22 mouse cellular contexts compared by ENCODE assay signal in genomic region chr1:54960613-54961165, GRCm38 (mm10). TPM values are rescaled to one million over a fixed set of nuclear protein-coding genes. Genes with fewer than 3 reads are reported as not detected.
DNase-seq lines count a peak whose midpoint lies in the region; TF ChIP-seq lines count a peak whose summit lies in the region.
"Had no signal": no experiment of that assay in that cellular context is flagged by ENCODE, and none has a peak within 500 bp of the region (broad histone marks: within the 10 kb centered on the region; RNA-seq: fewer than 3 reads in every experiment).

No protein-coding gene starts in this region.

- H3K4me1 ChIP-seq in lung, adult 2 months (ENCODE audit: control insufficient read depth, insufficient read depth, low read length) = no peaks in the 10 kb centered on the region
- peaks cover 32% of the 10 kb centered on the region for H3K4me1 ChIP-seq in limb, embryonic 10.5 days
- H3K4me1 ChIP-seq: forebrain, embryonic 15.5 days; heart, embryonic 15.5 days; midbrain, embryonic 13.5 days had no signal

- no peaks in the 10 kb centered on the region for H3K9me3 ChIP-seq in limb, embryonic 10.5 days (replicated peaks)
- H3K9me3 ChIP-seq: embryonic facial prominence, embryonic 13.5 days; forebrain, embryonic 15.5 days; heart, embryonic 15.5 days; limb, embryonic 13.5 days; midbrain, embryonic 13.5 days had no signal

- H3K4me3 ChIP-seq in lung, adult 2 months (replicated peaks; ENCODE audit: extremely low read depth, low read depth, low read length) = no peak overlapping the region
- no peak overlapping the region for H3K4me3 ChIP-seq in limb, embryonic 10.5 days
- H3K4me3 ChIP-seq: embryonic facial prominence, embryonic 13.5 days; erythroblast, embryonic 14.5 days; forebrain, embryonic 15.5 days; heart, adult 2 months; heart, embryonic 15.5 days; limb, embryonic 13.5 days; midbrain, embryonic 13.5 days had no signal

- intact Hi-C loops in heart, postnatal 36 days (cut with DNase I) = no loop called here

- H3K36me3 ChIP-seq in limb, embryonic 10.5 days = no peaks in the 10 kb centered on the region
- H3K36me3 ChIP-seq: embryonic facial prominence, embryonic 13.5 days; forebrain, embryonic 15.5 days; heart, embryonic 15.5 days; limb, embryonic 13.5 days; midbrain, embryonic 13.5 days had no signal

- no peak for TF ChIP-seq CTCF in lung, adult 2 months (IDR thresholded peaks at IDR 0.05; ENCODE audit: insufficient read depth, low read length)

- TF ChIP-seq POLR2A in lung, adult 2 months (IDR thresholded peaks at IDR 0.05; ENCODE audit: borderline replicate concordance, extremely low read depth, low read depth, low read length) = no peak

- H3K27me3 ChIP-seq in limb, embryonic 10.5 days (ENCODE audit: low read depth, poor library complexity, severe bottlenecking) = no peaks in the 10 kb centered on the region
- H3K27me3 ChIP-seq: embryonic facial prominence, embryonic 13.5 days; forebrain, embryonic 15.5 days; heart, embryonic 15.5 days; limb, embryonic 13.5 days; midbrain, embryonic 13.5 days had no signal

- WGBS in lung, adult 2 months = 68% methylated on average over 9 of the region's 9 CpGs
- 42% methylated on average over 9 of the region's 9 CpGs for WGBS in limb, embryonic 10.5 days

- peak; percentile 48 for DNase-seq in lung, postnatal 36 days
- no peak for DNase-seq in lung, adult 2 months
- DNase-seq in embryo, embryonic 9.5 days (ENCODE audit: extremely low spot score) = peak; percentile 47
- DNase-seq in limb, embryonic 10.5 days (ENCODE audit: low spot score) = no peak
- peak; percentile 16 for DNase-seq in yolk sac, embryonic 10.5 days (ENCODE audit: low spot score)
- DNase-seq in heart, postnatal 36 days = no peak
- no peak for DNase-seq in right cerebral cortex, adult 18-20 months
- no peak for DNase-seq in layer of hippocampus, adult 9-10 months (ENCODE audit: low spot score)
- DNase-seq: adrenal gland, postnatal 10 days; cerebellum, adult 2 months; cerebellum, postnatal 36 days; gastrocnemius, postnatal 25 days; heart, adult 2 months; kidney, adult 11 months; right cerebral cortex, postnatal 14 days had no signal

- H3K27ac ChIP-seq in limb, embryonic 10.5 days = peak overlapping the region; percentile 71
- H3K27ac ChIP-seq: embryonic facial prominence, embryonic 13.5 days; forebrain, embryonic 15.5 days; heart, adult 2 months; heart, embryonic 15.5 days; limb, embryonic 13.5 days; liver, embryonic 14.5 days; midbrain, embryonic 13.5 days had no signal

RNA-seq across cellular contexts. Expression of gene Ankrd44, which starts 34.5 kb away (rescaled TPM):
- polyA plus RNA-seq in lung, adult 2 months (2012; rRNA removed) = 39.0 and 67.3 TPM in 2 replicates
- 20.1 and 23.7 TPM in 2 replicates for polyA plus RNA-seq in limb, embryonic 10.5 days (2016; fragmentation: Nextera tagmentation; extraction: Ambion mirVana)
- 10 to 100 TPM; 13.2 to 15.7 TPM for total RNA-seq in heart, postnatal 36 days (2021)

Comparison
In these comparisons a context has a peak if more than half of its experiments do, and no peak if none do; other contexts are left out.
1. DNase-seq: peak in lung, postnatal 36 days (single experiment), embryo, embryonic 9.5 days (single experiment) and yolk sac, embryonic 10.5 days (single experiment); none in lung, adult 2 months (single experiment), limb, embryonic 10.5 days (single experiment), heart, postnatal 36 days (0 of 2), right cerebral cortex, adult 18-20 months (single experiment) and layer of hippocampus, adult 9-10 months (single experiment).